Mouse (Mus musculus) midbrain, embryonic 11.5 days (tissue): Measurements from ENCODE around the gene Defb7. TPM values are rescaled to one million over a fixed set of nuclear protein-coding genes. Genes with fewer than 3 reads are reported as not detected.
A peak's percentile ranks its signal among the peaks of the same experiment; 100 is the strongest.

ENCODE experiments used
- ATAC-seq: fragments of 200-750 bp; cut with Nextera tagmentation; 2 replicates; pipeline ENCODE4 v1.8.0; 2017; ENCODE audit warnings: moderate TSS enrichment, moderate library complexity; ENCODE audit not compliant: low FRiP score
- DNase-seq: peaks from one replicate; pipeline ENCODE4 v3.0.0; 2015; ENCODE audit warnings: low spot score; ENCODE audit errors: missing footprints
- H3K27ac ChIP-seq: fragments of 300-500 bp; sonication (generic); 2 replicates; pipeline ENCODE4 v1.5.1; 2014; ENCODE audit warnings: low read depth, low read length
- H3K27me3 ChIP-seq: fragments of 300-500 bp; sonication (generic); 2 replicates; pipeline ENCODE4 v1.6.1; 2014; ENCODE audit warnings: mild to moderate bottlenecking, low read length, moderate library complexity, mixed read lengths; ENCODE audit not compliant: control insufficient read depth, insufficient read depth
- H3K36me3 ChIP-seq: fragments of 300-500 bp; sonication (generic); 2 replicates; pipeline ENCODE4 v1.6.1; 2014; ENCODE audit warnings: mild to moderate bottlenecking, low read length, moderate library complexity, mixed read lengths; ENCODE audit not compliant: control insufficient read depth, insufficient read depth
- H3K4me1 ChIP-seq: fragments of 300-500 bp; sonication (generic); 2 replicates; pipeline ENCODE4 v1.6.1; 2014; ENCODE audit warnings: low read length; ENCODE audit not compliant: control insufficient read depth, insufficient read depth
- H3K4me2 ChIP-seq: fragments of 300-500 bp; sonication (generic); 2 replicates; pipeline ENCODE4 v1.6.1; 2014; ENCODE audit warnings: mild to moderate bottlenecking, moderate library complexity
- H3K4me3 ChIP-seq: fragments of 300-500 bp; sonication (generic); 2 replicates; pipeline ENCODE4 v1.5.1; 2014; ENCODE audit warnings: low read depth, low read length
- H3K9ac ChIP-seq: fragments of 300-500 bp; sonication (generic); 2 replicates; pipeline ENCODE4 v1.6.1; 2014; ENCODE audit warnings: low read length
- H3K9me3 ChIP-seq: fragments of 300-500 bp; sonication (generic); 2 replicates; pipeline ENCODE4 v1.6.1; 2016; ENCODE audit warnings: low read length; ENCODE audit not compliant: control insufficient read depth
- WGBS: fragments of 180-500 bp; shearing (Covaris S2); extraction: QIAGEN DNeasy Blood & Tissue Kit; methylation state at CpG from one replicate; pipeline ENCODE4 v1.1.7; 2014; 5-methylcytosine and 5-hydroxymethylcytosine counted together
- microRNA-seq: library from miRNA; unstranded; fragments of <30 nt; microRNA quantifications from one replicate; pipeline ENCODE4, GENCODE M21; 2017
- polyA plus RNA-seq: library from polyadenylated mRNA; unstranded; fragments of >200 nt; fragmentation: Nextera tagmentation; extraction: Ambion mirVana; gene quantifications from 2 replicates; pipeline ENCODE4 v1.2.1, GENCODE M21; 2014

Gene Defb7
- polyA plus RNA-seq = not detected in 2 replicates

GRCm38 (mm10) chr8:19494797-19495196 lies at the start of gene Defb7:
TSS of gene Defb7 (plus strand) at chr8:19495097.
- Histone ChIP-seq H3K27me3 (no peaks in the 10 kb centered on the region), H3K36me3 (no peaks in the 10 kb centered on the region), H3K4me2 (no peak within 1 kb of the TSS), H3K9ac (no peak within 1 kb of the TSS), H3K4me1 (no peaks in the 10 kb centered on the region), H3K27ac (no peak within 1 kb of the TSS), H3K4me3 (no peak within 1 kb of the TSS), H3K9me3 (peaks cover 3% of the 10 kb centered on the region; the same call in 1 of the 2 replicates)
- whole genome bisulfite sequencing = 90% methylated on average over 2 of the region's 2 CpGs
- ATAC-seq (no peak), DNase-seq (no peak)

GRCm38 (mm10) chr8:19446378-19446777 lies 48.5 kb upstream of the Defb7 start:
- H3K4me3 ChIP-seq = no peak overlapping the region
- no peak overlapping the region for H3K4me2 ChIP-seq
- ATAC-seq = no peak
- no peaks in the 10 kb centered on the region for H3K27me3 ChIP-seq
- H3K36me3 ChIP-seq = no peaks in the 10 kb centered on the region
- H3K9me3 ChIP-seq = no peaks in the 10 kb centered on the region
- no peak for DNase-seq
- H3K4me1 ChIP-seq = no peaks in the 10 kb centered on the region
- H3K27ac ChIP-seq = no peak overlapping the region
- WGBS = 78% methylated on average over 1 of the region's 1 CpGs
- no peak overlapping the region for H3K9ac ChIP-seq

- DNase-seq (no peak), ATAC-seq (no peak)
- Histone ChIP-seq H3K36me3 (no peaks in the 10 kb centered on the region), H3K4me1 (no peaks in the 10 kb centered on the region), H3K4me3 (no peak overlapping the region), H3K27me3 (no peaks in the 10 kb centered on the region), H3K4me2 (no peak overlapping the region), H3K9me3 (peaks cover 3% of the 10 kb centered on the region; the same call in 1 of the 2 replicates), H3K27ac (no peak overlapping the region), H3K9ac (no peak overlapping the region)
- WGBS = 81% methylated on average over 3 of the region's 3 CpGs
These were observed 33.5 kb upstream of the Defb7 start for GRCm38 (mm10) chr8:19461355-19461754.

GRCm38 (mm10) chr8:19469026-19469425 lies 25.9 kb upstream of the Defb7 start:
- Histone ChIP-seq H3K9ac (no peak overlapping the region), H3K4me3 (no peak overlapping the region), H3K27ac (no peak overlapping the region), H3K4me1 (no peaks in the 10 kb centered on the region), H3K27me3 (no peaks in the 10 kb centered on the region), H3K9me3 (peaks cover 3% of the 10 kb centered on the region; the same call in 1 of the 2 replicates), H3K4me2 (no peak overlapping the region), H3K36me3 (no peaks in the 10 kb centered on the region)
- WGBS = 77% methylated on average over 3 of the region's 3 CpGs
- ATAC-seq (no peak), DNase-seq (no peak)

GRCm38 (mm10) chr8:19500524-19500923 lies 5.6 kb downstream of the Defb7 start:
- Histone ChIP-seq H3K4me2 (no peak overlapping the region), H3K9me3 (peaks cover 13% of the 10 kb centered on the region), H3K4me3 (no peak overlapping the region), H3K27me3 (no peaks in the 10 kb centered on the region), H3K36me3 (no peaks in the 10 kb centered on the region), H3K4me1 (no peaks in the 10 kb centered on the region), H3K9ac (no peak overlapping the region), H3K27ac (no peak overlapping the region)
- ATAC-seq (no peak), DNase-seq (no peak)
- 76% methylated on average over 1 of the region's 1 CpGs for WGBS

- ATAC-seq = peak; percentile 86
- H3K9ac ChIP-seq = no peak overlapping the region
- H3K27me3 ChIP-seq = peaks cover 4% of the 10 kb centered on the region; the same call in 1 of the 2 replicates
- H3K27ac ChIP-seq = no peak overlapping the region
- 7% methylated on average over 55 of the region's 75 CpGs for WGBS
- peak overlapping the region; percentile 26 for H3K4me3 ChIP-seq
- H3K4me2 ChIP-seq = peak overlapping the region; percentile 48
- no peaks in the 10 kb centered on the region for H3K36me3 ChIP-seq
- H3K4me1 ChIP-seq = no peaks in the 10 kb centered on the region
- peaks cover 3% of the 10 kb centered on the region; the same call in 1 of the 2 replicates for H3K9me3 ChIP-seq
- DNase-seq = no peak
These were observed 40.4 kb downstream of the Defb7 start for GRCm38 (mm10) chr8:19535195-19535829.

GRCm38 (mm10) chr8:19540376-19540775 lies 45.5 kb downstream of the Defb7 start:
- Histone ChIP-seq H3K27ac (no peak overlapping the region), H3K4me3 (no peak overlapping the region), H3K9me3 (peaks cover 3% of the 10 kb centered on the region; the same call in 1 of the 2 replicates), H3K36me3 (no peaks in the 10 kb centered on the region), H3K4me2 (no peak overlapping the region), H3K4me1 (no peaks in the 10 kb centered on the region), H3K27me3 (peaks cover 2% of the 10 kb centered on the region; the same call in 1 of the 2 replicates), H3K9ac (no peak overlapping the region)
- WGBS = 91% methylated on average over 1 of the region's 1 CpGs
- DNase-seq (no peak), ATAC-seq (no peak)

Small RNA genes within 50 kb of the gene (microRNA-seq; reads per million reads assigned to microRNA genes)
- not detected for gene Gm27288
- not detected for gene Gm27852

Other genes with a start within 250 kb of the Defb7 start
- not detected in 2 replicates for gene Defb5, start 247.5 kb upstream of the Defb7 start, polyA plus RNA-seq
- gene Defb3, start 201.7 kb upstream of the Defb7 start, polyA plus RNA-seq = not detected in 2 replicates
- not detected in 2 replicates for gene Defb8, start 47.5 kb upstream of the Defb7 start, polyA plus RNA-seq
- not detected in 2 replicates for gene 4930467E23Rik, start 234.5 kb downstream of the Defb7 start, polyA plus RNA-seq